Mouse (Mus musculus): ENCODE results near the gene 2810408A11Rik. TPM values are rescaled to one million over a fixed set of nuclear protein-coding genes. Genes with fewer than 3 reads are reported as not detected.

Gene 2810408A11Rik
- polyA plus RNA-seq, 1 experiment from 2014 or later = 16.1 TPM

DNA sequence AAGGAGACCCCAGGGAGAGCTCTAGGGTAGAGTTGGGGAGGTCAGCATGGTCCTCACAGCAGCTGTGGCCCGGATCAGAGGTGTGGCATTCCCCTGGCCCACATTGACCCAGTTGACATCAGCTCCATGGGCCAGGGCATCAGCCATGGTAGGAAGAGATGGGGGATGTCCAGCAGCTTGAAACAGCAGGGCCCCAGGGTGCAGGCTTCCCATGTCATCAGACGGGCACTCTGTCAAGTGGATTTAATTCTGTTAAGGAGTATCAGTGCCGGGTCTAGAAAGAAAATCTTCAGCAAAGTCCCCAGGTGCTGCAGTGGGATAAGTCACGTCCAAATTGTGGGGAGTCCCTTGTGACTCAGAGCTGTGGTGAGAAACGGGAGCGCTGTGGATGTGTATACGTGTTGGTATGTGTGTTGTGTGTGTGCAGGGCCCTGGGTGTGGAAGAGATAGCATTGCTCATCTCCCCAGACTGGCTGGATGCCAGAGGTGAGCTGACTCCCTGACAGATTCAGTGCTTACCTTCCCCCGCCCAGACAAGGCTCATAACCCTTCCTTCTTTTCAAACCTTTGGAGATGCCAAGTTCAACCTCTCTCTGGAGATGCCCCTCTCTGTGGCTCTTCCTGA is 17.1 kb downstream of the 2810408A11Rik start:
- no peak overlapping the region for H3K4me3 ChIP-seq (replicated peaks)
- H3K27ac ChIP-seq = no peak overlapping the region
- H3K9ac ChIP-seq (replicated peaks) = no peak overlapping the region
- WGBS = 90% methylated on average over 8 of the region's 8 CpGs
- no peaks in the 10 kb centered on the region for H3K36me3 ChIP-seq
- H3K27me3 ChIP-seq = peaks cover 25% of the 10 kb centered on the region
- H3K4me1 ChIP-seq (replicated peaks) = peaks cover 18% of the 10 kb centered on the region
- ATAC-seq = no peak
- no peaks in the 10 kb centered on the region for H3K9me3 ChIP-seq
- H3K4me2 ChIP-seq (replicated peaks) = no peak overlapping the region

DNA sequence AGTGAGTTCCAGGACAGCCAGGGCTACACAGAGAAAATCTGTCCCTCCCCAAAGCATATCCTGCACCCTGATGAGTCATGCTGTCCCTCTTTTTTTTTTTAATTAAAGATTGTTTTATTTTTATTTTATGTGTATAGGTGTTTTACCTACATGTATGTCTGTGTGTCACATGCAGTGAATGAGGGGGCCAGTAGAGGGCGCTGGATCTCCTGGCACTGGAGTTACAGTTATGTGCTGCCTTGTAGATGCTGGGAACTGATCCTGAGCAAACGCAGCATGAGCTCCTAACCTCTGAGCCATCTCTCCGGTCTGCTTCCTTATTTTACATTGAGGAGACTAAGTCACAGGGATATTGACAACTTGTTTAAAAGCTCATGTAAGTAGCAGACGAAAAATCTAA is 17.7 kb downstream of the 2810408A11Rik start:
- WGBS = 64% methylated on average over 4 of the region's 4 CpGs
- Histone ChIP-seq H3K36me3 (no peaks in the 10 kb centered on the region), H3K9ac (replicated peaks) (no peak overlapping the region), H3K4me2 (replicated peaks) (no peak overlapping the region), H3K4me1 (replicated peaks) (peaks cover 22% of the 10 kb centered on the region), H3K27ac (no peak overlapping the region), H3K27me3 (peaks cover 25% of the 10 kb centered on the region), H3K4me3 (replicated peaks) (no peak overlapping the region), H3K9me3 (no peaks in the 10 kb centered on the region)
- ATAC-seq = no peak

DNA sequence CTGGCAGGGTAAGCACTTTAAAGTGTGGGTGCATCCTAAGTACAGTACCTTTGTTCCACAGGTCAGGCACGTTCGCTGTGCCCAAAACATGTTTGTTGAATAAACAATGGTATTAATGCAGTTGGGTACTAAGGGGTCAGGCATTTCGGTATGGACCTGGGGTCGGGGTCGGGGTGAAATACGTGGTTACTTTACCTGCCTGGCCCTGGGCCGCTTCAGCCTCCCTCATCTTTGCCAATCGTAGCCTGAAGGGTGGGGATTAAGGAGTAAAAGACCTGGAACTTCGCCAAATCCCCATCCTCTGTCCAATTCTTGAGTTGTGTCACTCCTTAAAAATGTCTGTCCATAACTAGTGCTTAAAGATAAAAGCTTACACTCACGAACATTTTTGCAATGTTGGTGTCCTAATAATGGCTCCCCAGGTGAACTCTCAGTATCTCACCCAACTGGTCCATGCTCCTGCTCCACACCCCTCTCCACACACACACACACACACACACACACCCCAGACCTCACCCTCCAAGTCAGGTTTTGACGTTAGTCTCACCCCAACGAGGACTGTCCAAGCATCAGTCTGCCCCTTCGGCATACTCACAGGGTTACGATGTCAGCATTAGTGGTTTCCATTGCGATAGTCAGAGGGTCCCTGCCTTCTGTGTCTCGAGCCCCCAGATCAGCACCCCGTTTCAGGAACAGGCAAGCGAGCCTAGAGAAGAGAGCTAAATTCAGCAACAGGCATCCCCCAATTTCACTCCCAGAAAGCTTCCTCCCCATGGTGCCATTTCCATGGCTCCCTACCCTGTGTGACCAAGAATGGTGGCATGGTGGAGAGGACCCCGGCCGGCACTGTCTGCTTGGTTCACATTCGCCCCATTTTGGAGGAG is 18.8 kb downstream of the 2810408A11Rik start:
- H3K4me3 ChIP-seq (replicated peaks) = peak overlapping the region; percentile 44
- H3K9me3 ChIP-seq = no peaks in the 10 kb centered on the region
- H3K4me2 ChIP-seq (replicated peaks) = peak overlapping the region; percentile 65
- no peak for ATAC-seq
- peaks cover 25% of the 10 kb centered on the region for H3K27me3 ChIP-seq
- 60% methylated on average over 21 of the region's 21 CpGs for WGBS
- no peak overlapping the region for H3K27ac ChIP-seq
- H3K36me3 ChIP-seq = no peaks in the 10 kb centered on the region
- no peak overlapping the region for H3K9ac ChIP-seq (replicated peaks)
- H3K4me1 ChIP-seq (replicated peaks) = peaks cover 32% of the 10 kb centered on the region

DNA sequence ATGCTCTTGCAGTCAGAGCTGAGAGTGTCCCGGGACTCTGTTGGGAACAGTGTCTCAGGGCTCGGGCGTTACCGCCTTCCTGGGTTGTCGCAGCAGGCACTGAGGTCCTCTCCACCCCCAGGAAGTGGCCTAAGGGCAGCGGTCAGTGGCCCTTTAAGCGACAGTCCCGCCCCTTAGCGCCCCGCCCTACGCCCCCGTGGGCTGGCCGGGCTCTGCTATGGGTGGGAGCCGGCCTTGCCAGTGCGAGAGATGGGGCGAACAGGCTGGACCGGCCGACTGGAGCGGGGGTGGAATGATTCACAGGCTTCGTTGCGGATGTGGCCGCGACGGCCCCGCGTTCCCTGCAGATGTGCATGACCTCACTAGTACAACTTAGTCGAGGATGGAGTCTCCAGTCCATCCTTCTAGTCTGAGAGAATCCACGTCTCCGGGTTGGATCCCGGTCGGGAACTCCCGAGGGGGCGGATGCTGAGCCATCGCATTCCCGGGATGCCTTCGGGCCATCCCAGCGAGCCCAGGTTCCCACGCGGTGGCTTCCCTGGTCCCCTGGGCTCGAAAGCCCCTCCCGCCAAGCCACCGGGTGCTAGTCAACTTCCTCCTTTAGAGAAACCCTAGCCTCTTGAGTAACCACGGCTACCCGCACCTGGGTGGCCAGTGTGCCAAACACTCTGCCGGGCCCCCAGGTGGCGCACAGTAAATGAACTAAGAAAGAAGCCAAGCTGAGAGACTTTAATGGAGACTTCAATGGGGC is 19.8 kb downstream of the 2810408A11Rik start, which contains the start of gene Kctd11:
Kctd11 (minus strand) TSS at position 554 of the 751 bp plus-strand sequence.
- peak within 1 kb of the TSS; percentile 65 for H3K4me2 ChIP-seq (replicated peaks)
- H3K27me3 ChIP-seq = peaks cover 25% of the 10 kb centered on the region
- WGBS = under 1% methylated on average over 46 of the region's 46 CpGs
- peak; percentile 80 for ATAC-seq
- H3K36me3 ChIP-seq = no peaks in the 10 kb centered on the region
- H3K4me1 ChIP-seq (replicated peaks) = peaks cover 34% of the 10 kb centered on the region
- H3K9ac ChIP-seq (replicated peaks) = peak within 1 kb of the TSS; percentile 61
- no peak within 1 kb of the TSS for H3K27ac ChIP-seq
- H3K4me3 ChIP-seq (replicated peaks) = peak within 1 kb of the TSS; percentile 44
- H3K9me3 ChIP-seq = no peaks in the 10 kb centered on the region

DNA sequence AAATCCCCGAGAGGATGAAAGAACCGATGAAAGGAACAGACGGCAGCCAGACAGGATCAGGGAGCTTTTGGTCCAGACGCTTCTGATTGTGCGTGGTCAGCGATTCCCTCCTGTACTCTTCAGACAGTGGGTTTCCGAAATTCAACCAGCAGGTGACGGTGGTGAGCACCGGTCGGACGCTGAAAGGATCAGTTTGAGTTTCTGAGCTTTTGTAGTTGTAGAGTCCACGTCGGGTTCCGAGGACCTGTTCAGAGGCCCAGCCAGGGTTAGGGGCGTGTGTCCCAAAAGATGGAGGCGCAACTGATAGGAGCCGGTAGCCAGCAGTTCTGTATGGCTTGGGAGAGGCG is 20.3 kb downstream of the 2810408A11Rik start:
- Histone ChIP-seq H3K4me2 (replicated peaks) (peak overlapping the region; percentile 65), H3K27me3 (peaks cover 25% of the 10 kb centered on the region), H3K9ac (replicated peaks) (peak overlapping the region; percentile 61), H3K4me1 (replicated peaks) (peaks cover 34% of the 10 kb centered on the region), H3K36me3 (no peaks in the 10 kb centered on the region), H3K4me3 (replicated peaks) (peak overlapping the region; percentile 44), H3K9me3 (no peaks in the 10 kb centered on the region), H3K27ac (no peak overlapping the region)
- WGBS = under 1% methylated on average over 18 of the region's 18 CpGs
- ATAC-seq = peak; percentile 35

DNA sequence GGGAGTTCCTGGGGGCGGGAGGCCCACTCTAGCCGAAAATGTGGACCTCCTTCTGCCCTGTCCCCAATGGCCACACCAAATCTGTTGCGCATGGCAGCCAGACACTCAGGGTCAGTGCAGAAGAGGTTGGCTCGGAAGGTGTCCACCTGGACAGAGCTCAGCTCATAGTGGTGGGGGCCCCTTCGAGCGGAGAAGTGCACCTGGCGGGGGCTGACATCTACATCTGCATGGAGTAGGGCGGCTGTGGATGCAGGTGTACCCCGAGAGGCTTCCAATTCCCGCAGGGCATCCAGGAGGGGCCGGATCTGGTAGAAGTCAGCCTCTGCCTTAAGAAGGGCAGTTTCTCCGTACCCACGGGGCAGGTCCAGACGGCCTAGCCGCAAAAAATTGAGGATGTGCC is 21.1 kb downstream of the 2810408A11Rik start:
- no peak overlapping the region for H3K27ac ChIP-seq
- H3K4me3 ChIP-seq (replicated peaks) = 0 out of 2 replicates have a peak overlapping the region, but pooled peaks have one; percentile 3
- no peak for ATAC-seq
- peaks cover 34% of the 10 kb centered on the region for H3K4me1 ChIP-seq (replicated peaks)
- H3K27me3 ChIP-seq = peaks cover 25% of the 10 kb centered on the region
- 59% methylated on average over 15 of the region's 15 CpGs for WGBS
- H3K9ac ChIP-seq (replicated peaks) = no peak overlapping the region
- H3K36me3 ChIP-seq = no peaks in the 10 kb centered on the region
- H3K4me2 ChIP-seq (replicated peaks) = peak overlapping the region; percentile 65; the same call in 1 of the 2 replicates
- H3K9me3 ChIP-seq = no peaks in the 10 kb centered on the region

DNA sequence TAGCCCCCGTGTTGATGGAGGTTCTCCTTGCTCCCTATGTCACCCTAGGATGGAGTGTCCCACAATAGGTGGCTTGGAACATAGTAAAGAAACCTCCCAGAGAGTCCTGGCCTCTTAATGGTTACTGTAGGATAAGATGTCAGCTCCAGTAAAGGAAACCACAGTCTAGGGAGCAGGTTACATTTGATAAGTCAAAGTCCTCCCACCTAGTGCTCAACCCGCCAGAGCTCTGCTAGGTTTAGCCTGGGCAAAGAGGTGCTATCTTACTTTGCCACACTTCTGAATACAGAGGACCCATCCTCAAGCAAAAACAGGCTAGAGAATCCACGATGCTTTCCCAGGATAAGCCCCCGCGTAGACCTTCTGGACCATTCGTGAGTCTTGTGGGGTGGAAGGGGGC is 21.8 kb downstream of the 2810408A11Rik start:
- no peak overlapping the region for H3K27ac ChIP-seq
- ATAC-seq = no peak
- H3K4me3 ChIP-seq (replicated peaks) = no peak overlapping the region
- H3K36me3 ChIP-seq = no peaks in the 10 kb centered on the region
- 91% methylated on average over 6 of the region's 6 CpGs for WGBS
- 0 out of 2 replicates have a peak overlapping the region, but pooled peaks have one; percentile 2 for H3K4me2 ChIP-seq (replicated peaks)
- H3K9me3 ChIP-seq = no peaks in the 10 kb centered on the region
- peaks cover 34% of the 10 kb centered on the region for H3K4me1 ChIP-seq (replicated peaks)
- H3K27me3 ChIP-seq = peaks cover 25% of the 10 kb centered on the region
- H3K9ac ChIP-seq (replicated peaks) = no peak overlapping the region

DNA sequence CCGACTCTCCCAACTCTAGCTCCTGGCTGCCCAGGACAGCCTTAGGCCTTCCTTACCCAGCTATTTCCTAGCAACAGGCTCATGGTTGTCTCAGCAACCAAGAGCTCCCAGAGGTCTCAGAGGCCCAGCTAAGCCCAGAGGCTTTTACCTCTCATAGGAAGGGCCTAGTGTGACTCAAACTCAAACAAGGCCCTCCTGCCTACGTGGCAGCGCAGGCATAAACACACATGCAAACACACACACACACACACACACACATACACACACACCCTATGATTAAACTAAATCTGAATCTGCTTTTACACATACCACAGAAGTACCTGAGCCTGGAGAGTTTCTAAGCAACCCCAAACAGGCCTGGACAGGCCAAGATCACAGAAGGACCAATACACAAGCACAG is 22.4 kb downstream of the 2810408A11Rik start:
- H3K4me3 ChIP-seq (replicated peaks) = no peak overlapping the region
- no peak for ATAC-seq
- WGBS = 68% methylated on average over 3 of the region's 3 CpGs
- H3K4me1 ChIP-seq (replicated peaks) = peaks cover 34% of the 10 kb centered on the region
- H3K27ac ChIP-seq = no peak overlapping the region
- peaks cover 25% of the 10 kb centered on the region for H3K27me3 ChIP-seq
- H3K4me2 ChIP-seq (replicated peaks) = 0 out of 2 replicates have a peak overlapping the region, but pooled peaks have one; percentile 2
- no peaks in the 10 kb centered on the region for H3K9me3 ChIP-seq
- no peak overlapping the region; the same call in 1 of the 2 replicates for H3K9ac ChIP-seq (replicated peaks)
- H3K36me3 ChIP-seq = no peaks in the 10 kb centered on the region

DNA sequence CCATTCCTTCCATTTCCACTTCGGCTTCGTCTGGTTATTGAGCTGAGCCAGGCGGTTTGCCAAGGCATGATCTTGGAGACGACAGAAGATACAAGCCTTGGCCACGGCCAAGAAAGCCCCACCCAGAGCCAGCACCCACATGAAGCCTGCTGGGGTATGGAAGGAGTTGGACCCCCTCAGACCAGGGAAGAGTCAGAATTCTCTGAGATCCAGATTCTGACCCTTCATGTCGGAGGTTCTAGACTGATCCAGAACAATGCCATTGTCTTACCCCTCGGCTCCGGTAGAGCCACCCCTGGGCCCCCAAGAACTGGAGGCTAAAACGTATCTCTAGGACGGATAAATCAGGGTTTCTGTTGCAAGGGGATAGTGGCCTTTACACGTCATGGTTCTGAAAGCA is 22.9 kb downstream of the 2810408A11Rik start, which contains the start of gene Tmem95:
Tmem95 (minus strand) TSS at position 141 of the 400 bp plus-strand sequence.
- Histone ChIP-seq H3K4me2 (replicated peaks) (peak within 1 kb of the TSS; percentile 37), H3K27ac (peak within 1 kb of the TSS; percentile 14; the same call in 1 of the 2 replicates), H3K4me1 (replicated peaks) (peaks cover 34% of the 10 kb centered on the region), H3K27me3 (peaks cover 25% of the 10 kb centered on the region), H3K36me3 (no peaks in the 10 kb centered on the region), H3K9me3 (no peaks in the 10 kb centered on the region), H3K4me3 (replicated peaks) (peak within 1 kb of the TSS; percentile 17), H3K9ac (replicated peaks) (peak within 1 kb of the TSS; percentile 10; the same call in 1 of the 2 replicates)
- WGBS = 90% methylated on average over 11 of the region's 11 CpGs
- ATAC-seq = no peak

DNA sequence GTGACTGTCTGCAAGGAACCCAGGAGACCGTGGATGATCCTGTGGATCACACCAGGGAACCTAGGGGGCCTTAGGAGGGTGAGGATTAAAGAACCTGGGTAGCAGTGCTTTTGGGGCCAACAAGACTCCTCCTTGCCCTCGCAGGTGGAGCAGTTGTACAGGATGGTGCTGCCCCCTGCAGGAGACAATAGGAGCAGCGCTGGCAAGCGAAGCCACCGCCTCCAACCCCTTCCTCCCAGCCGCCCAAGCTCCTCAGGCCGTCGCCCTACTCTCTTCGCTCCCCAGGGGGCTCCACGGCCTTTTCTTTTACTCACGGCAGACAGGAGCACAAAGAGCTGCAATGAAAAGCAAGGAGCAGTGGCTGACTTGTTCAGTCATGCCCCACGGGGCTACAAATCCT is 23.9 kb downstream of the 2810408A11Rik start:
- Histone ChIP-seq H3K36me3 (no peaks in the 10 kb centered on the region), H3K9ac (replicated peaks) (0 out of 2 replicates have a peak overlapping the region, but pooled peaks have one; percentile 10), H3K27ac (peak overlapping the region; percentile 14; the same call in 1 of the 2 replicates), H3K4me2 (replicated peaks) (peak overlapping the region; percentile 37), H3K4me1 (replicated peaks) (peaks cover 34% of the 10 kb centered on the region), H3K9me3 (no peaks in the 10 kb centered on the region), H3K27me3 (peaks cover 17% of the 10 kb centered on the region), H3K4me3 (replicated peaks) (peak overlapping the region; percentile 17)
- ATAC-seq = peak; percentile 44
- 1% methylated on average over 12 of the region's 12 CpGs for WGBS

DNA sequence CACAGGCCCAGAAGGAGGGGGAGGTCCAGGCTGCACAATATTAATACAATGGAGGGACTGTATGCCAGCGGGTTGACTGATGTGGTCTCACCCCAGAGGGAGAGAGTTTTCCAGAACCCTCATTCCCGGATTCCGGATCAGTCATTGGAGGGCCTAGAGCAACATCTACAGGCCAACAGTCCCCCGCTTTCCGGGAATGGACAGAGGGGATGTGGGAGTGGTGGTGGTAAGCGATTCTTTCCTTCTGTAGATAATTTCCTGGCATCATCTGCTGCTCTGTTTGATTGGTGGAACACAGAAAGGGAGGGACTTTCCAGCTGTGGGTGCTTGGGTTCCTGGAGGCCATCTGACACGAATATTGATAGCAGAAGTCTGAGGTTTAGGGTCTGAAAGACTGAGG is 24.6 kb downstream of the 2810408A11Rik start:
- no peak overlapping the region for H3K27ac ChIP-seq
- no peak for ATAC-seq
- no peaks in the 10 kb centered on the region for H3K9me3 ChIP-seq
- H3K4me3 ChIP-seq (replicated peaks) = no peak overlapping the region
- H3K9ac ChIP-seq (replicated peaks) = no peak overlapping the region
- H3K36me3 ChIP-seq = no peaks in the 10 kb centered on the region
- no peak overlapping the region for H3K4me2 ChIP-seq (replicated peaks)
- H3K27me3 ChIP-seq = peaks cover 11% of the 10 kb centered on the region
- H3K4me1 ChIP-seq (replicated peaks) = peaks cover 29% of the 10 kb centered on the region
- WGBS = 79% methylated on average over 7 of the region's 7 CpGs
